19 mouse cellular contexts compared by ENCODE assay signal in the genomic region with DNA sequence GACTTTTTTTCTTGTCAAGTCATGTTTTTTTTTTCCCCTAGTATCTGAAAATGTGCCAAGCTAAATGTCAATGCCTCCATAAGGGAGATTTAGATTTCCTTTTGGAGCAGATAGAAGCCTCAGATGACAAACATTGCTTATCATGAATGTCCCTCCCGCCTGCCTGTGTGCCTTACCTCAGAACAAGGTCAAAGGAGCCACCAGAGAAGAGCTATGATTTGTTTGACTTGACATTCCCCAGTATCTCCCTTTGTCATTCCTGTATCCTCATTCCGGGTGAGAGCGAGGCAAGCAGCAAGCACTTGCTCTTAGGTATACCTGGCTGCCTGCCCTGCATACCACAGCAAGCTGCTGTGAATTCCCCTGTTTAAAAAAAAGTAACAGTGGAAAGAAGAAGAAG.
DNase-seq lines count a peak whose midpoint lies in the region; ATAC-seq and TF ChIP-seq lines count a peak whose summit lies in the region.
"Had no signal": no experiment of that assay in that cellular context is flagged by ENCODE, and none has a peak within 500 bp of the region (broad histone marks: within the 10 kb centered on the region; RNA-seq: fewer than 3 reads in every experiment).

No protein-coding gene starts in this region.

- no peaks in the 10 kb centered on the region for H3K9me3 ChIP-seq in midbrain, embryonic 11.5 days (ENCODE audit: control insufficient read depth, low read length)
- no peaks in the 10 kb centered on the region for H3K9me3 ChIP-seq in midbrain, postnatal 0 days (ENCODE audit: low read length)
- H3K9me3 ChIP-seq: embryonic facial prominence, embryonic 15.5 days; midbrain, embryonic 10.5 days had no signal

- H3K36me3 ChIP-seq in midbrain, embryonic 11.5 days (ENCODE audit: control insufficient read depth, insufficient read depth, low read length), result no peaks in the 10 kb centered on the region
- H3K36me3 ChIP-seq in midbrain, postnatal 0 days (ENCODE audit: insufficient read depth, low read length), result no peaks in the 10 kb centered on the region
- H3K36me3 ChIP-seq: embryonic facial prominence, embryonic 15.5 days; midbrain, embryonic 10.5 days had no signal

- no peak overlapping the region for H3K4me3 ChIP-seq in midbrain, embryonic 11.5 days (ENCODE audit: low read depth, low read length)
- no peak overlapping the region for H3K4me3 ChIP-seq in midbrain, postnatal 0 days (ENCODE audit: low read depth, low read length)
- H3K4me3 ChIP-seq: embryonic facial prominence, embryonic 15.5 days; midbrain, embryonic 10.5 days had no signal

- ATAC-seq in midbrain, embryonic 11.5 days (ENCODE audit: low FRiP score), result no peak
- ATAC-seq in midbrain, postnatal 0 days (ENCODE audit: low FRiP score), result no peak
- ATAC-seq in inflammation-experienced regulatory T-cells, adult 6 months, result no peak
- ATAC-seq: forebrain, embryonic 16.5 days; hindbrain, embryonic 16.5 days; intestine, postnatal 0 days had no signal

- no peak overlapping the region for H3K27ac ChIP-seq in midbrain, embryonic 11.5 days (ENCODE audit: low read depth, low read length)
- H3K27ac ChIP-seq in midbrain, postnatal 0 days (ENCODE audit: low read depth, low read length), result no peak overlapping the region
- H3K27ac ChIP-seq: embryonic facial prominence, embryonic 15.5 days; macrophage; midbrain, embryonic 10.5 days had no signal

- 0 out of 2 replicates have a peak, but pooled peaks cover 2% of the 10 kb centered on the region for H3K4me1 ChIP-seq in midbrain, embryonic 11.5 days (ENCODE audit: control insufficient read depth, insufficient read depth, low read length)
- H3K4me1 ChIP-seq in midbrain, postnatal 0 days (ENCODE audit: insufficient read depth, low read length), result no peaks in the 10 kb centered on the region
- H3K4me1 ChIP-seq: embryonic facial prominence, embryonic 15.5 days had no signal

- H3K4me2 ChIP-seq in midbrain, embryonic 11.5 days, result no peak overlapping the region
- no peak overlapping the region for H3K4me2 ChIP-seq in midbrain, postnatal 0 days (ENCODE audit: low read depth, low read length, poor library complexity, severe bottlenecking)
- H3K4me2 ChIP-seq: embryonic facial prominence, embryonic 15.5 days; liver, embryonic 11.5 days had no signal

- TF ChIP-seq CTCF in midbrain, postnatal 0 days (IDR thresholded peaks at IDR 0.05), result no peak

- H3K27me3 ChIP-seq in midbrain, embryonic 11.5 days (ENCODE audit: control insufficient read depth, insufficient read depth, low read length), result no peaks in the 10 kb centered on the region
- no peaks in the 10 kb centered on the region for H3K27me3 ChIP-seq in midbrain, postnatal 0 days (ENCODE audit: insufficient read depth, low read length)
- H3K27me3 ChIP-seq: embryonic facial prominence, embryonic 15.5 days had no signal

- 79% methylated on average over 3 of the region's 3 CpGs for WGBS in midbrain, embryonic 11.5 days
- 83% methylated on average over 3 of the region's 3 CpGs for WGBS in midbrain, postnatal 0 days

- peak; percentile 15 for DNase-seq in kidney, adult 11 months
- DNase-seq in kidney, postnatal 4 days, result no peak
- peak; percentile 23 for DNase-seq in midbrain, embryonic 11.5 days (ENCODE audit: low spot score, missing footprints)
- no peak for DNase-seq in midbrain, postnatal 0 days (ENCODE audit: low spot score)
- DNase-seq in adrenal gland, postnatal 25 days, result peak; percentile 10
- no peak for DNase-seq in right cerebral cortex, postnatal 14 days
- DNase-seq: B cell, adult 2 months; cerebellum, postnatal 10 days; gastrocnemius, postnatal 25 days; lung, adult 18-20 months; thymus, postnatal 25 days had no signal

- no peak overlapping the region for H3K9ac ChIP-seq in midbrain, embryonic 11.5 days (ENCODE audit: low read length)
- no peak overlapping the region for H3K9ac ChIP-seq in midbrain, postnatal 0 days (replicated peaks; ENCODE audit: low read length, poor library complexity, severe bottlenecking)
- H3K9ac ChIP-seq: embryonic facial prominence, embryonic 15.5 days had no signal

Comparison
In these comparisons a context has a peak if more than half of its experiments do, and no peak if none do; other contexts are left out.
1. DNase-seq: peak in kidney, adult 11 months (single experiment), midbrain, embryonic 11.5 days (single experiment) and adrenal gland, postnatal 25 days (single experiment); none in kidney, postnatal 4 days (0 of 2), midbrain, postnatal 0 days (single experiment) and right cerebral cortex, postnatal 14 days (single experiment).